Mouse (Mus musculus) large intestine, adult 2 months (tissue): ENCODE results near the gene Rab31. TPM values are rescaled to one million over a fixed set of nuclear protein-coding genes. Genes with fewer than 3 reads are reported as not detected.

Experiments
- DNase-seq: peaks from one replicate; pipeline ENCODE4 v3.0.0-alpha.2; 2012; ENCODE audit warnings: low read depth, low spot score
- WGBS: fragments of 180-500 bp; shearing (Covaris S2); methylation state at CpG from one replicate; pipeline ENCODE4 v1.1.7; 2018; 5-methylcytosine and 5-hydroxymethylcytosine counted together
- polyA plus RNA-seq: library from polyadenylated mRNA; depleted of rRNA; stranded (reverse); fragments of >200 nt; gene quantifications from 2 replicates; pipeline ENCODE4 v1.2.3, GENCODE M21; 2012

The Rab31 gene
- polyA plus RNA-seq, 1 experiment: 10.2 TPM

DNA sequence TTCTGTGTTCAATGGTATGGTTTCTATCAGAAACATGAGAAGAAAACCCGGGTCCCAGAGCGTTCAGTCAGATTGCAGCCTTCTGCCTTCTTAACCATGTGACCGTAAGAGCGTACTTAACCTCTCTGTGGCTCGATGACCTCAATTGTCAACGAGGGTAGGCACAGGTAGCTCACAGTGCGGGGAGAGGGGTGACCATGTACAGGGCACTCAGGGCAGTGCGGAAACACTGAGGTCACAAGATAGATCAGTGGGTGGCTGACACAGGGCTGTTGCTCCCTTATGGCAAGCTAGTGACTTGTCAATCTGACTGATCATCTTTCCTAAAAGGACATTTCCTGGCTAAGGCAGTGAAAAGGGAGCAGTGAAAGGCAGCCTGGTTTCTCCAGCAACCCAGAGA, 58.5 kb downstream of the Rab31 start:
- no peak for DNase-seq
- WGBS: 63% methylated on average over 8 of the region's 8 CpGs

DNA sequence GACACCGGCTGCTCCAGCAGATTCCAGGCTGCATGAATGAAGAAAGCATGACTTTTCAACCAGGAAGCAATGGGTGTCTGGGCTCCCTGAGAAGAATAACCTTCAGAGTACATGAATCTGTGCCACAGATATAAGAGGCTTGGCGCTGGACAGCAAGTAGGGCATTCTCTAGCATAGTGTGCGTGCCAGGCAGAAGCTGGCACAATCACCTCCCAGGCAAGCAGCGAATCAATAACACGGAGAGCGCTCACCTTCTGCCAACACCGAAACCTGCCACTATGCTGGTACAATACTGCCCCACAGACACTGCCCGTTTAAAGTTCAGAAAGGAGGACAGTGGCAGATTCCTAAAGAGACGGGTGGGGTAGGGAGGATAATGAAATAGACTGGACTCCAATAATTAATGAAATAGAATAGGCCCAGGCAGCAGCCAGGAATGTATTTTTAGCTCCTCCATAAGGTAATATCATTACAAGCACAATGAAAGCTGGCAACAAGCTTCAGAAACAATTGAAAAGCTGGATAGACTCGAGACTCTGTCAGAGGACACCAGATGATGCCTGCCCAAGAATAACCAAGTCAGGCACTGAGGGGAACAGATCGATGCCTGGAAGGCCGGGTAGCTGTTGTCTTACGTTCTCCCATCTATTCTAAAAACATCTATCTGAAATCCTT, 59.6 kb downstream of the Rab31 start:
- WGBS: 90% methylated on average over 13 of the region's 13 CpGs
- DNase-seq: no peak

DNA sequence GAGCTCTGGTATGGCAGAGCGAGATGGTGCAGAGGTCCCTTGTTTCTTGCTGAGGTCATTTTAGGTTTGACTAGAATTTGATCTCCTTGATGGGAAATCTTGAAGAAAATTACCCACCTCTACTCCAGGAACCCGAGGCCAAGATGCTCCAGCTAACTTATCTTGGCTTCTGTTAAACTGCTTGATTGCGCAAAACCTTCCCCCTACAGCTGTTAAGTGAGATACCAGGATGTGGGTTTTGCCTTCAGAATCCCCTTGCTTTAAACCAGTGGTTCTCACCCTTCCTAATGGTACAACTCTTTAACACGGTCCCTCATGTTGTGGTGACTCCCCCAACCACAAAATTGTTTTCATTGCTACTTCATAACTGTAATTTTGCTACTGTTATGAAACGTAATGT, 60.8 kb downstream of the Rab31 start:
- WGBS: 98% methylated on average over 5 of the region's 5 CpGs
- DNase-seq: no peak

DNA sequence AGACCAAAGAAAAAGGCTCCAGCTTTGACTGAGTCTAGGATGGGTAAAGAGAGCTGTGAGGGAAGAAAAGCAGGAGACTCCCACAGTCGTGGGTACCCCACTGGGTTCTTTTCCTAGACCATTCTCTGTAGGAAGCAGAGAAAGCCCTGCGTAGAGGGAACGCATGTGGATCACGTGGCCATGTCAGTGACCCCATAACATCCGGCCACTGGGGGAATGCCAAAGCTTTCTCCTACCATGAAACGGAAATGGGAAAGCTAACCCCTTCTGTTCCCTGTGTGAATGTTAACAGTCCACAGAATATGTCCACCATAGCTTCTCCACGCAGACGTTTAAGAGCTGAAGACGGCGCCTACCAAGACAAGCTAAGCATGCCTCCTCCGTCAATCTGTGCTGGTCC, 62.0 kb downstream of the Rab31 start:
- no peak for DNase-seq
- 87% methylated on average over 11 of the region's 11 CpGs for WGBS

DNA sequence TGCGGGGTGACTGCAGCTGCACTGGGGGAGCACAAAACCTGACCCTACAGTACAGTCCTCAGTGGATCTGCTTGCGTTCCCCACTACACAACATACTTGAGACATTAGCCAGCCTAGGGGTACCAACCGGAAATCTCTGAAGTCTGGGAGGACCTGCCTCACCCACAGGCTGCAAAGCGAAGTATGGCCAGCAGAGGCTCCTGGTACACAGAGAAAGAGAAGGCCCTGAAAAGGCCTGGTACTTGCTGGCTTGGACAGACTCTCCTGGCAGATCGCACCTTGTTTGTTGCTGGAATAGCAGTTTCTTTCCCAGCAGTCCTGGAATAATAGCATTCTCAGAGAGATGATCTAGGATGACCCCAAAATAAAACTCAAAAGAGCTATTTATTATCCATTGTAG, 66.3 kb downstream of the Rab31 start:
- DNase-seq: no peak
- WGBS: 63% methylated on average over 5 of the region's 5 CpGs

DNA sequence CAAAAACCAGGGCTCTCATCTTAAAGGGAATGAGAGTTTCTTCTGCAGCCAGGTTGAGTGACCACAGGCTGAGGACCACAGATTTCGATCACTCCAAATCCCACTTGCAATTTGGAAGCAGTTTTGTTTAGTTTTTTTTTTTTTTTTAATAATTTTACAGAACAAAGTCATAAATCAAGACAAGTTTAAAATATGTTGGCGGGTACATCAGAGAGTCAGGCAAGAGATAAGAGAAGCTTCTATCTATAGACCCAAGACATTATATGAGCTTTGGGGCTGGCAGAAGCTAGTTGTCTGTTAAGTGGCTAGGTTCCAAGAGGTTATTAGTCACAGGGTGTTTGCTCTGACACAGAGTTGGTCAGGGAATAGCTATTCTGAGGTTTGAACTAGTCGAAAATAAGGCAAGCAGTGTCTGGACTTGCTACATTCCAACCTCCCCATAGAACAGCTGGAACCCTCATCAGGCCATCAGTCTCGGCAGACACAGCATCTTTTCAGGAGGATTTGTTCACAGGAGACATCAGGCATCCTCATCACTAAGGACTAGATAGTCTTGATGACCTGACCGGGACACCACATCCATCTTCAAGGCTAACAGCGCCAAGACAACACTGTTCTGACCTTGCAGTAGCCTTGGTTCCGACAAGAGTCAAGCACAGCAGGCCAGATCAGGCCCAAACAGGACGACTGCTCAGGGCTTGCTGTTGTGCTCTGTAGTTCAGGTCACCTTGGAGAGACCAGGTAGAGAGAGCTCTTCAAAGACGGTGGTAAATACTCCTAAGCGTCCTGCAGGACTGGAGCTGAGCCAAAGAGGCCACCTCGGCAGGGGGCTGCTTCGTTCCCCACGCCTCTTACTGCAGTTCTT, 68.8 kb downstream of the Rab31 start:
- 72% methylated on average over 13 of the region's 13 CpGs for WGBS
- DNase-seq: no peak

DNA sequence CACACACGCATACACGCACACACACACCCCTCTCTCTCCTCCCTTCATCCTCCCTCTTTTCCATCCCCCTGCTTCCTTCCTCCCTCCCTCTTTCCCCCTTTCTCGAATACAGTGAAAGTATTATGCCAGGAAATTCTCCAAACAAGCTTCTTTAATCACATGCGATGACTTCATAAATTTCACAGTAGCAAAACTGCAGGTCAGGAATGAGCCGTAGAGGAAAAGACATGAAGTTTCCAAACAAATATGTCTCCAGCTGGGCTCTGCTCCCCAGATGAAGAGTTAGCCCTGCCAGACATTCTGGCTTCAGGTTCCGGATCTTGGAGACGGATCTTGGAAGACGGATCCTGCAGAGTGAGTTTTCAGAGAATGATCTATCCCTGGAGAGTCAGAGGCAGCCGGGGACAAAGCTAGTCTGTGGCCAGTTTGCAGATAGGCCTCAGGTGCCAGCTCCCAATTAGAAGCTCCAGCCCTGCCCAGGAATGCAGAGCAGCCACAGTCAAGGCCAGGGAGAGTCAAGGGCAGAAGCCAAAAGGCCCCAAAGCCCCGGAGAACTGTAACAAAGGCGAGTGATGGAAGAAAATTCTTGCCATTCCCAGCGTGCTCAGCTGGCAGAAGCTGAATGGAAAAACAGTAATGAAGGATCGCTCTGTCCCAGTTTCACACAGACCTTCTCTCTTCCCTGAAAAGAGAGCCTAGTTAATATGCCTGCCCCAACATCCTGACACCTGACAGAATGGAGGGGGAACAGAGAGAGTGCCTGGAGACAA, 70.6 kb downstream of the Rab31 start:
- DNase-seq: no peak
- 38% methylated on average over 13 of the region's 13 CpGs for WGBS

DNA sequence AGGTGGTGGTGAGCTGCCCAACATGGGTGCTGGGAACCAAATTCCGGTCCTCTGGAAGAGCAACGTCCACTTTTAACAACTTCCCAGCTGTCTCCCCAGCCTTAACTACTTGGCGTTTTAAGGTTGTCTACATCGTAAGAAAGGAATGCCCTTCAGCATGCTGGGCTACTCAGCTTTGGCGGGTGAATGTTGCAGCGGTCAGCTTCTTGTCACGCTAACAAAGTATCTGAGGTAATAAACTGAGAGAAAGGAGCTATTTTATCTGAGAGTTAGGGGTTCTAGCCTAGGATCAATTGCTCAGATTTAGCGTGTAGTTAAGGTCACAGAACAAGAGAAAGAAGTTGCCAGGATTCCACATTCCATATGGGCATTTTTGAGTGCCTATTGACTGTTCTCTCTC, 71.2 kb downstream of the Rab31 start:
- no peak for DNase-seq
- WGBS: 63% methylated on average over 8 of the region's 8 CpGs

DNA sequence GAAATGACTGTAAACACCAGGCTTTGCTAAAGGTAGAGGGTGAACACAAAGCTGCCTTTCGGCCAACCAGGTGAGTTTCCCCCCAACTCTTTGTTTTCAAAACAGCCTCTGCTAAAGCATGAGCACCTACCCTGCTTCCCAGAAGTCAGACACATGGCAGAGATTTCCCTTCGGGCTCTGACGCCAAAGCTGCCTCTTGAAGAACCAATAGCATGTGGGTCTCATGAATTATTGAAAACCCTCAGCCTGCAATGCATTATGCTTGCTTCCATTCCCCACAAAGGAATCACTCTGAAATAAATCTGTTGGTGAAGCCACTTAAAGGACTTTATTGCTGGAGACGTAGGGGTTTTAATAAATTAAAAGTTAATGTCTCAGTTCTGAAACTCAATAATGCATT, 72.5 kb downstream of the Rab31 start:
- 93% methylated on average over 4 of the region's 4 CpGs for WGBS
- DNase-seq: no peak

DNA sequence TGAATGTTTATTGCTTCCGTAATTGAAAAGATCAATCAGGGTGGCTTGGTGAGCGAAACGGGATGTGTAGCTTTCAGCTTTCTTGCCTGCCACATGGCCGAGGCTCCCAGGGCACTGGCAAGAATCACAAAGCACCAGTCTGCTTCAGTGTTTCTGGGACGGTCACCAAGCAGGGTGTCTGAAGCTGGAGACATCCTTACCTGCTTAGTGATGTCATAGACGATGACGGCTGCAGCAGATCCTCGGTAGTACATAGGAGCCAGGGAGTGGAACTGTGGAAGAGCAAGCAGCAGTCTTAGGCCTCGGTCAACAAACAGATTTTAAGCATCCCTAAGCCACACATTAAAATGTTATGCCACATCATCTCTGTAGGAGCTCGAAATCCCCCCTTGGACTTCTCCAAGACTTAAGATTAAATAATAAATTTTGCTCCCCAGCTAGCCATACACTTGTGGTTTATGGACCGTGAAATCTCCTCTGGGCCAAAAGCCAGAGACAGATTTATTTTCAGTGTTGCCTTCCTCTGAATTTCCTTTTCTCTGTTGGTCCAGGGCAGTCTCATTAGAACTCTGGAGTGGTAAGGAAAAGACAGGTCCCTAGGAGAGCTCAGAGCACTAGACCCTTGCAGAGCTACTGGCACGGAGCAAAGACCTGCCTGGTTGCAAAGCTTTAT, 74.6 kb downstream of the Rab31 start:
- DNase-seq: no peak
- 77% methylated on average over 12 of the region's 12 CpGs for WGBS

DNA sequence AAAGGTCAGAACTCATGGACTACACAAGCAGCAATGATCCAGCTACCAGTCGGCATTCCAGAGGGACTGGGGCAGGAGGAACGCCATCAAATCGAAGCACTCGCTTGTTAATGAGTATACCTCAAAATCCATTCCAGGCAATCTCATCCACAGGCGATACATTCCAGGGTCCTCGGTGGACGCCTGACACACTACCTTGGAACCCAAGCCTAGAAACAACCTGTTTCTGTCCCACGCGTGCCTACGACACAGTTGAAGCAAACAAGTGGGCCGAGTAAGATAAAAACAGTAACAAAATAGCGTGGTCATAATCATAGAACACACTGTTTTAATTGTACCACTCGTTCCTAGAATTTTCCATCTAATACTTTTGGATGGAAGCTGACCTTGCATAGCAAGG, 75.6 kb downstream of the Rab31 start:
- 98% methylated on average over 13 of the region's 13 CpGs for WGBS

DNA sequence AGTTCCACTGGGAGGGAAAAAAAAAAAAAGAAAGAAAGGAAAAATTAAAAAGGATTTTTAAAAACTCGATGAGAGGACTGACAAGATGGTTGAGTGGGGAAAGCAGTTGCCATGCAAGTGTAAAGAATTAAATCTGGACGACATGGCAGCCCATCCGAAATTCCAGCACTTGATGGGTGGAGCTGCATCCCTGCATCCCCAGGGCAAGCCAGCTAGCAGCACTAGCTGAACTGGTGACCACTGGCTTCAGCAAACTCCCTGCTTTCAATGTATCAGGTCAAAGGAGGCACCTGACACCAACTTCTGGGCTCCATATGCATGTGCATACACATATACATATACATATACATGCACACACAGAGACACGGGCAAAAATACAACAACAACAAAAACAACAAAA, 80.3 kb downstream of the Rab31 start:
- WGBS: 83% methylated on average over 4 of the region's 4 CpGs

More for the DNA sequence above, 75.6 kb downstream of the Rab31 start:
- no peak for DNase-seq

DNA sequence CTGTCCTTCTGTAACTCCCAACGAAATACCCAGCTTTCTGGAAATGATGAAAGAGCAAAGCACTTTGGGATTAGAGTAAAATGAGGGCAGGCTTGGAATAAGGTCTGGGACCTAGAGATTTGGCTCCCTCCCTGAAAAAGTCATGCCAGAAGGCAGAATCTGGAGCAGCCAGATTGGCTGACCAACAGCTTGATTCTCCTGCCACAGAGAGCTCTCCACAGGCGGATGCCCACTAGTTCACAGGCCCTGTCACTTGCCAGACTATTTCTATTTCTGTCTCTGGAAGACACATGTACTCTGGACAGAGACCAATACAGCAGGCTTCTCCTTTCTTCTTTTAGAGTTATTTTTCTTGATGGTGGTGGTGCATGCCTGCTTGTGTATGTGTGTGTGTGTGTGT, 88.8 kb downstream of the Rab31 start:
- DNase-seq: no peak
- 58% methylated on average over 2 of the region's 2 CpGs for WGBS

More for the DNA sequence above, 80.3 kb downstream of the Rab31 start:
- no peak for DNase-seq

DNA sequence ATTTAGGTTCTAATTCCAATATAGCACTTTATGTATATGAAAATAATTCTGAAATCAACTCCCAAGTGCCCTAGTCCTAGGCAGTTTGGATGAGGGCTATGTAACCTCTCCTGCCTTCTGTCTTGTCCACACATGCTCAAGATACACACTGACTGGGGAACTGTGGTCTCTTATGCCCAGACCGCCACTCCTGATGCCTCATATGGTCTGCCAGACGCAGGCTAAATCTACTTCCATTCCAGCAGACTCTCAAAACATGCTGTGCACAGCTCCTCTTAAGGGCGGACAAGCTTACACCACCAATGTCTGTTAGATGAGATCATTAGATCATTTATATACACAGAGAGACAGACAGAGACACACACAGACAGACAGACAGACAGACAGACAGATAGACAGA, 89.2 kb downstream of the Rab31 start:
- DNase-seq: no peak
- 82% methylated on average over 3 of the region's 3 CpGs for WGBS

DNA sequence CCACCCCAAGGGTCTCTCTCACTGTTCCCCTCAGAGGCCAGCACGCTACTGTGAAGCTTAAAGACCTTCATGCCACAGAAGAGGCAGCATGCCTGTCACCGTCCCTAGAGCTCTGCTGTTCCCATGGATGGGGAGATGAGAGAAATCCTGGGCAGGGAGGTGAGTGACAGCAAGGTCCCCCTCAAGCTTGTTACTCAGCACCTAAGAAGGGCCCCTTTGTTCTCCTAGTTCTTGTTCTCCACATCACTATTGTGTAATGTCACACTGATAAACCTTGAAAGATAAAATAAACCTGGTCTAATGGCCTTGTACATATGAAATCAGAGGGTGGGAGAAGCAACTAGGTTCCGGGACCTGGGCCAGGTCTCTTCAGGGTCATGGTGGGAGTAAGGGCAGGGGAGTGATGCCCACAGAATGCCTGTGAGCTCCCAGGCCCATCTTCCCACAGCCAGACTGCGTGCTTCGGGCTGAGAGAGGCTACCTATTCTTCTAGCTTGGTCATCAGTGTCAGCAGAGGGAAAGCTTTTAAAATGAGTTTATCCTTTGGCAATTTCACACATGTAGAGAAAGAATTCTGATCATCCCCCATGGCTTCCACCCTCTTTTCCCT, 90.4 kb downstream of the Rab31 start:
- WGBS: 90% methylated on average over 5 of the region's 5 CpGs
- DNase-seq: no peak

DNA sequence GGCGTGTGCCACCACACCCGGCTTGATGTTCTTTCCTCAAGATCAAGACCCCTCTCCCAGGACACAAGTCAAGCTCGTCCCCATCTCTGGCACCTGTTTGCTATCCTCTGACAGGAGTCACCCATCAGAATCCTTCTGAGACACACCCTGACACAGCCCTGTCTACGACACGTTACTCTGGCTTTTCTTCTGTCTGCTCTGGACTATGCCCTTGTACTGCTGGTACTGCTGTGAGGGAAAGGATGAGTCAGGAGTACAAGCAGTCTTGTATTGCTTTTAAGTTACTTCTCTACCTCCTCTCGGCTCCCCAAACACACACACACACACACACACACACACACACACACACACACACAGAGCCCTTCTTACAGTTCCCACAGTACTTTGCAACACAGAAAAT, 91.0 kb downstream of the Rab31 start:
- DNase-seq: no peak

DNA sequence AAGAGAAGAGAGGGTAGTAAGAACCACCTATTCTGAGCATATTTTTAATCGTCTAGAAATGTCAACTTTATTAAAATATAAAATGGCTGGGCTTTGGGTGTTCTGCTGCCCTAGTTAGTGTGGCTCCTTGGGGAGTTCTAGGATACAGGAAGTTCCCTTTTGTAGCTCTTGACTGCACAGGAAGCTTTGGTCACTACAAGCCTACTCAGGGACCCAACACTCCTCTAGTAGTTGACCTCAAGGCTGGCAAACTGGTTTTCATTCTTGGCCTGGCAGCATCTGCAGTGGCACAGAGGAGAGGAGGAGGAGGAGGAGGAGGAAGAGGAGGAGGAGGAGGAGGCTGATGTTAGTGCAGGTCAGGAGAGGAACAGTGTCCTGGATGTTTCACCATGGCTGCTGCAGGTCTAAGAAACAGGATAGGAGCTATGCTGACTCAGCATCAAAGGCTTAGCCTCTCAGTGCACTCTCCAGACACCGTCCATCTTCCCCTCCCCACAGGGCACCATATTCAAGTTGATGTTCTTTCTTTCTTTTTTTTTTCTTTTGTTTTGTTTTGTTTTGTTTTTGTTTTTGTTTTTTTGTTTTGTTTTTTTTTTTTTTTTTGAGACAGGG, 91.6 kb downstream of the Rab31 start:
- 84% methylated on average over 2 of the region's 2 CpGs for WGBS
- DNase-seq: no peak

More for the DNA sequence above, 91.0 kb downstream of the Rab31 start:
- 45% methylated on average over 6 of the region's 6 CpGs for WGBS

DNA sequence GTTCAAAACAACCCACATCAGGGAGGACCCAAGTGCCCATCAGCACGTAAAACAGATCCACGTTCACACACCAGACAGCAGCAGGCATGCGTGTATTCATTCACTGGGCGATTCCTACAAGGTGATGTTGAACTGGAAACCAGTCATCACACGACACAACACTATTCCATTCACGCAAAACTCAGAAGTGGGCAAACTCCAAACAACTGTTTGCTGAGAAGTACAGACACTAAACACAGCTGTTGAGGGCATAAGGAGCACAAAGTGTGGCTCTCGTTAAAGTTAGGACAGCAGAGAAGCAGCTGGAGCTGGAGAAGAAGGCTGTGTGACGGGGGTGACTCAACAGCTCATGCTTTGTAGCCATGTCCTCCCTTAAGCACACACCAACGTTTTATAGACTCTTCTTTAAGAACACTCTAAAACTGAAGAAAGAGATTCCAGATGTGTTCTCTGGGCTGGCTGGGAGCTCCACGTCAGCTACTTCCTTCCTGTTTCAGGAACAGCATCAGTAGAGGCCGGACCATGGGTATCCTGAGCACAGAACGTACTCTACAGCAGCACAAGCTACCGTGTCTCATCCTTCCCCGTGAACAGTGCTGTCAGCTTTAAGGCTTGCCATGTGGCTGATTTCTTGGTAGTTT, 92.6 kb downstream of the Rab31 start:
- 59% methylated on average over 14 of the region's 14 CpGs for WGBS
- no peak for DNase-seq

DNA sequence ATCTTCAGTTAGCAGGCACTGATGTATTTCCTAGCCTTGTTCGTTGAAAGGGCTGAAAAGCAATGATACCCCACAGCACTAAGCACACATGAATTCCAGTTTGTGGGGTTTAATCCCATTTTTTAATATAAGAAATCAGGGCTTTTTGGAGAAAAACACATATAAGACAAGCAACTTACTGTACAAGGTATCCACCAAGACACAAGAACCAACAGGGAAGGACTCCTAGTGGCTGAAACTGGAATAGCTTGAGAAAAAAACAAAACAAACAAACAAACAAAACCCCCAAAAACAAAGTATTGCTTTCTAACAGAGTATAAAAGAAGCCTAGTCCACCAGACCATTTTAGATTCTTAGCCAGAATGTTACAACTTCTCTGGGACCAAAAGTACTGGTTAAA, 94.8 kb downstream of the Rab31 start:
- no peak for DNase-seq
- 96% methylated on average over 1 of the region's 1 CpGs for WGBS
